Mouse (Mus musculus): ENCODE measurements at regions not wholly inside any gene's neighbourhood (a gene's known extent, or its start where the extent isn't known, plus 50 kb on each side); places are given as distances from the start of the nearest gene placed in this dataset.

DNA sequence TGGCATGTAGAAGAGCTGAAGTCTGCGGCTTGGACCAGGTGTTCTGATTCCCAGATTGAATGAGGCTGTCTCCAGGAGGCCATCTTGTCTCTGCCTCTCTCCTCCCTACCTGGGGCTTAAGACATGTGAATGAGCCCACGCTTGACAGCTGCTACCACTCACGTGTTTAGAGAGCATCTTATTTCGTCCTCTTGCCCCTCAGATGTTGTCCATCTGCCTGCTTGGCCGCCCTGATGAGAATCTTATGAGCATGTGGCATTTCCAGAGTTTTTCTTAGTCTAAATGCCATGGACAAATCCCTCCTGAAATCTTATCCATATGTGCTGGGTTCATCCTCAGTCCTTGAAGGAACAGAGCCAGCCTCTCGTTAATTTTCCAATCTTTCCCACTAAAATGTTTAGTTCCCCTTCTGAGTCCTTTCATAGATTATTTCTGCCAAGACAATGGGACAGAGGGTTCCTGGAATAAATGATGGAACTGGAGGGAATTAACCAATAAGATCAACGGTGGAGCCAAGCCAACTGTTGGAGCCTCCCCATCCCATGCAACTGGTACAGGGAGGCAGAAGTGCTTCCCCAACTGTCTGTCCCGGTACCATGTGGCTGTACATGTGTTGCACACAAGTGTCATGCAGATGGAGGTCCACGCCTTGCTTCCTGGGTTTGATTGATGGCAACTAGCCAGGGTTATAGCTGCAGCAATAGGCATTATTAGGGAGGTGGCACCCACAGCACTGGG lies 89.2 kb upstream of the Irf2bp2 start:
- Histone ChIP-seq H3K27ac (ENCODE audit: insufficient read depth, low read depth, low read length) (no peak overlapping the region; the same call in 1 of the 2 replicates), H3K4me3 (ENCODE audit: low read depth, low read length) (no peak overlapping the region), H3K36me3 (ENCODE audit: control insufficient read depth, insufficient read depth, low read length) (no peaks in the 10 kb centered on the region), H3K4me1 (ENCODE audit: control insufficient read depth, insufficient read depth, insufficient read length, low read length) (peaks cover 6% of the 10 kb centered on the region; the same call in 1 of the 2 replicates), H3K27me3 (ENCODE audit: control insufficient read depth, insufficient read depth, low read length) (no peaks in the 10 kb centered on the region)
- 87% methylated on average over 9 of the region's 9 CpGs for WGBS
- TF ChIP-seq POLR2A (IDR thresholded peaks at IDR 0.05; ENCODE audit: low read depth, low read length) (no peak), CTCF (IDR thresholded peaks at IDR 0.05; ENCODE audit: extremely low read depth, insufficient read length, insufficient replicate concordance, low read depth, low read length) (no peak)

DNA sequence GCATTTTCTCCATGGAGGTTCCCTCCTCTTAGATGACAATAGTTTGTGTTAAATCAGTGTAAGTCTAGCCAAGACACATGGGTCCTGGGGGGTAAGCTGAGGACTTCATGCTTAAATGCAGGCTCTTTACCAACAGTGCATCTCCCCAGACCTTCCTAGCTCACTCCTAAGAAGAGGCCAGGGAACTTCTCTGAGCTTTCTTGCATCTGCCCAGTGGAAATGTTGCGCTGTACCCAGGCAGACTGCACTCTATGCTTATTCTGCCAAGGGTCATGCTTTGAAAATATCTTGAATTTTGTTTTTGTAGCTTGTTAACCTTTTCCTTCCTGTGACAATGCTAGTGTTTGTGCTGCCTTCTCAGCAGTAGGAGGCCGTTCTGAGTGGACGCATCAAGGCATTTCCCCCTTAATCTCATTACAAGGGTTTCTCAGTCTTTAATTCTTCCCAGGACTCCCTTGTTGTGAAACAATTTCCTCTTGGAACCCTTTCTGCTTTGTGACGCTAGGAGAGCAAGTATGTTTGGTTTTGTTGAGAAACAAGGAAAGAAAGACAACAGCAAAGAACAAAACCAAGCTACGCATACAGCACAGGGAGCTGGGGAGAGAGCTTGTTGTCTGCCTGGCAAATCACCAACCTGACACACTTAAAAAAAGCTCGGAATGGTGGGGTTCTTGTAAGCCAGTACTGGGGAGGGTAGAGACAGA lies 88.3 kb upstream of the Irf2bp2 start:
- Histone ChIP-seq H3K27me3 (ENCODE audit: control insufficient read depth, insufficient read depth, low read length) (no peaks in the 10 kb centered on the region), H3K36me3 (ENCODE audit: control insufficient read depth, insufficient read depth, low read length) (no peaks in the 10 kb centered on the region), H3K4me1 (ENCODE audit: control insufficient read depth, insufficient read depth, insufficient read length, low read length) (peaks cover 2% of the 10 kb centered on the region; the same call in 1 of the 2 replicates), H3K27ac (ENCODE audit: insufficient read depth, low read depth, low read length) (no peak overlapping the region; the same call in 1 of the 2 replicates), H3K4me3 (ENCODE audit: low read depth, low read length) (no peak overlapping the region)
- TF ChIP-seq POLR2A (IDR thresholded peaks at IDR 0.05; ENCODE audit: low read depth, low read length) (no peak), CTCF (IDR thresholded peaks at IDR 0.05; ENCODE audit: extremely low read depth, insufficient read length, insufficient replicate concordance, low read depth, low read length) (no peak)
- 80% methylated on average over 6 of the region's 6 CpGs for WGBS

DNA sequence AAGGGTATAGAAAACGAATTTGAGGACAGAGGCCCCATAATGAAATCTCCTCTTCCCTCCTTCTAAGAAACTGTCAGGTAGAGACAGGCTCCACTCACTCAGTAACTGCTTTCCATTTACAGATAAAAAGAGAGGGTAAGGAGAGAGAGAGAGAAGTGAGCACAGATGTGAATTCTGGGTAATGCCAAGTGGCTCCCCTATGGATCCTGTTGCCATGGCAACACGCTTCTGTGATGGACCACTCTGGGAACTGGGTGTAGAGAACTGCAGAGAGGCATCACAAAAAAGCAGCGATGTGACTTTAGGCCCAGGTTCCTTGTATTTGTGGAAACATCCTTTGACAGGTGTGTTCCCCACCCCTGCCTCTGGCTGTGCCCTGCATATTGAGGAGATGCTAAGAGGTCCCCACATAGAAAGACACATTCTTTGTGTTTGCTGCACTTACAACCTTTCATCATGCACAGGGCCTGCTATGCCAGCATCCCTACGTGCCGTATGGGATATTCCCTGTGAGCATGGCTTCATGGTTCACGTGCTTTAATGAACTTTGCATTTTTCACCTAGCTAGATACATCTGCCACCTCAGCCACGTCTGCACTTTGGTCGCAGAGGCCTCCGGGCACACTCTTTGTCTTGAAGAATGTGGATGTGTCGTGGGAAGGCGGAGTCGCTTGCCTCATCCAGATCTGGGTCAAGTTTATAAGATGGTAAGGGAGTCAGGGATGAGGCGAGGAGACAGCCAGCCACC lies 84.4 kb upstream of the Irf2bp2 start:
- no peak overlapping the region for H3K4me3 ChIP-seq (ENCODE audit: low read depth, low read length)
- H3K27ac ChIP-seq (ENCODE audit: insufficient read depth, low read depth, low read length) = no peak overlapping the region
- WGBS = 51% methylated on average over 13 of the region's 13 CpGs
- TF ChIP-seq CTCF (IDR thresholded peaks at IDR 0.05; ENCODE audit: extremely low read depth, insufficient read length, insufficient replicate concordance, low read depth, low read length) (no peak), POLR2A (IDR thresholded peaks at IDR 0.05; ENCODE audit: low read depth, low read length) (no peak)
- H3K36me3 ChIP-seq (ENCODE audit: control insufficient read depth, insufficient read depth, low read length) = no peaks in the 10 kb centered on the region
- H3K4me1 ChIP-seq (ENCODE audit: control insufficient read depth, insufficient read depth, insufficient read length, low read length) = no peaks in the 10 kb centered on the region; the same call in 1 of the 2 replicates
- H3K27me3 ChIP-seq (ENCODE audit: control insufficient read depth, insufficient read depth, low read length) = no peaks in the 10 kb centered on the region

GRCm38 (mm10) chr8:126675153-126675552 lies 81.4 kb upstream of the Irf2bp2 start:
- H3K4me3 ChIP-seq (ENCODE audit: low read depth, low read length) = no peak overlapping the region
- no peaks in the 10 kb centered on the region for H3K27me3 ChIP-seq (ENCODE audit: control insufficient read depth, insufficient read depth, low read length)
- H3K4me1 ChIP-seq (ENCODE audit: control insufficient read depth, insufficient read depth, insufficient read length, low read length) = no peaks in the 10 kb centered on the region; the same call in 1 of the 2 replicates
- H3K27ac ChIP-seq (ENCODE audit: insufficient read depth, low read depth, low read length) = no peak overlapping the region
- no peaks in the 10 kb centered on the region for H3K36me3 ChIP-seq (ENCODE audit: control insufficient read depth, insufficient read depth, low read length)
- WGBS = 95% methylated on average over 2 of the region's 2 CpGs
- TF ChIP-seq CTCF (IDR thresholded peaks at IDR 0.05; ENCODE audit: extremely low read depth, insufficient read length, insufficient replicate concordance, low read depth, low read length) (no peak), POLR2A (IDR thresholded peaks at IDR 0.05; ENCODE audit: low read depth, low read length) (no peak)

DNA sequence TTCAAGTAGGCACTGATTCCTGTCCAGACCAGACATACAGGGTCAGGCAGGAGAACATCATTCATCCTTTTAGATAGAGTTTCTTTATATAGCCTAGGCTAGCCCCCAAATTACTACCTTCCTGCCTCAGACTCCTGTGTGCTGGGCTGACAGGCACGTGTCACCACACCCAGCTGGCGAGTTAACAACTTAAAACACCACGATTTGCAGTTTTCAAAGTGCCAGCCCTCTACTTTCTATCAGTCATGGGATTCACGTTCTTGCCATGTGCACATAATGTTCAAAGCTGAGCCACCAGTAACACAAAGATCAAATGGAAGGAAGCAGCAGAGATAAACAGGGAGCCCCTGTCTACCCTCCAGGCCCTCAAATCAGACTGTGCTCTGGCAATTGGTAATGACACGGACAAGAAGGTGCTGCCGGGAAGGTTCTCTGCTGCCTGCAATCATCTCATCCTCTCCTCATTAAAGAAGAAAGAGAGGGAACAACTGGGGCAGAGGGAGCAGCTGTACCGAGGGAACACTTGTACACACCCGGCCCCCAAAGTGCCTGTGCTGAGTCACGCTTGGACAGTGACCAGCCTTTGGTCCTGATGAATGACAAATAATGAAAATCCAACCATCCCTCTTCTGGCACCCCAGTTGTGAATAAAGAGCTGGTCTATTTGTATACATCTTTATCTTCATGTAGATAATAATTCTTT lies 79.4 kb upstream of the Irf2bp2 start:
- no peak overlapping the region for H3K27ac ChIP-seq (ENCODE audit: insufficient read depth, low read depth, low read length)
- H3K4me3 ChIP-seq (ENCODE audit: low read depth, low read length) = no peak overlapping the region
- no peaks in the 10 kb centered on the region for H3K36me3 ChIP-seq (ENCODE audit: control insufficient read depth, insufficient read depth, low read length)
- H3K27me3 ChIP-seq (ENCODE audit: control insufficient read depth, insufficient read depth, low read length) = no peaks in the 10 kb centered on the region
- 68% methylated on average over 9 of the region's 9 CpGs for WGBS
- TF ChIP-seq POLR2A (IDR thresholded peaks at IDR 0.05; ENCODE audit: low read depth, low read length) (no peak), CTCF (IDR thresholded peaks at IDR 0.05; ENCODE audit: extremely low read depth, insufficient read length, insufficient replicate concordance, low read depth, low read length) (no peak)
- H3K4me1 ChIP-seq (ENCODE audit: control insufficient read depth, insufficient read depth, insufficient read length, low read length) = peaks cover 2% of the 10 kb centered on the region; the same call in 1 of the 2 replicates

DNA sequence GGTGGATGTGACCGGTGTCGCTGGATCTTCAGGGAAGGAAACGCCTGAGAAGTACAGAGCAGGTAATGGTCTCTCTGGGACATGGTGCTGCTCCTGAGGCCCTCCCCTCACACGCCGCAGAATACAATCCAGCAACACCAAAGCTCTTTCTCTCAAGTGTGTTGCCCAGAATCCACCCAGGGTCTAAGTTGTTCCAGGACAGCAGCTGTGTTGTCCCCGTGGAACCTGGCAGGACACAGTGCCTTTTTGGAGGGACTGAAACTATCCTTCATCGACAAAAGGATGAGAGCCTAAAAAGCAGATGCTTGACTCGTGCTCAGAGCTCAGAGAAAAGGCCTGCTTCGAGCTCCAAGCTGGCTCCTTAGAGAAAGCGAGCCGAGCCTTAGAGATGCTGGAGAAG lies 77.8 kb upstream of the Irf2bp2 start:
- Histone ChIP-seq H3K4me3 (ENCODE audit: low read depth, low read length) (no peak overlapping the region), H3K27ac (ENCODE audit: insufficient read depth, low read depth, low read length) (no peak overlapping the region), H3K27me3 (ENCODE audit: control insufficient read depth, insufficient read depth, low read length) (no peaks in the 10 kb centered on the region), H3K36me3 (ENCODE audit: control insufficient read depth, insufficient read depth, low read length) (no peaks in the 10 kb centered on the region), H3K4me1 (ENCODE audit: control insufficient read depth, insufficient read depth, insufficient read length, low read length) (peaks cover 17% of the 10 kb centered on the region)
- whole genome bisulfite sequencing = 93% methylated on average over 11 of the region's 11 CpGs
- TF ChIP-seq POLR2A (IDR thresholded peaks at IDR 0.05; ENCODE audit: low read depth, low read length) = no peak
- no peak for TF ChIP-seq CTCF (IDR thresholded peaks at IDR 0.05; ENCODE audit: extremely low read depth, insufficient read length, insufficient replicate concordance, low read depth, low read length)

All from small intestine, adult 2 months (tissue).